Mouse (Mus musculus): Measurements from ENCODE around the gene Rnf182.

Rnf182 gene

DNA sequence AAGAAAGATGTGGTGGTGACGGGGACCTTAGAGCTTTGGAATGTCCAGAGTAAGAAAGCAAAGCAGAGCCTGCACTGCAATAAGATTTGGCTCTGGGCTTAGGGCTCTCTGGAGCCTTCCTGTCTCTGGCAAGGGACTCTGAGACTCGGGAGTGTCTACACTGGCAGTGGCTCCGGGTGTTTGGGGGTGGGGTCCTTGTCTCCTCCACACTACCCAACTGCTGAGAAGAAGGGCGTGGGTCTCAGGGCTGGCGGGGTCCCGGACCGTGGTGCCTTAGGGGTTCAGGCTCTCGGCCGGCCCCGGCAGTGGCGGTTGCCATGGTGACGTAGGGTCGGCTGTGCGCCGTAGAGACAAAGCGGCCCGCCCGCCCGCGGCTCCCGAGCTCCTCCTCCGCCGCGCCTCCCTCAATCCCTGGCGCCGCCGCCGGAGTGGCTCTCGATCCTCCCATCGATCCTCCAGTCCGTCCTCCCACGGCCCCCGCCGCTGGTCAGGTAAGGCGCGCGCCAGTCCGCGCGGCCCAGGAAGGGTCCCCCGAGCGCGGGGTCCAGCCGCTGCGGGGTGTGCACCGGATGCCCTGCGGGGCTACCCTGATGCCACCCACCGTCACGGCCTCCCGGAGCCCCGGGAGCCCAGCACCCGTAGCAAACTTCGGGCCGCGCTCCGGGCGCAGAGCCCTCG is at the start of gene Rnf182:
TSS of gene Rnf182 (plus strand) at position 134 of the 678 bp plus-strand sequence.
- in situ Hi-C loops (cut with MboI, MseI), result no loop called here

DNA sequence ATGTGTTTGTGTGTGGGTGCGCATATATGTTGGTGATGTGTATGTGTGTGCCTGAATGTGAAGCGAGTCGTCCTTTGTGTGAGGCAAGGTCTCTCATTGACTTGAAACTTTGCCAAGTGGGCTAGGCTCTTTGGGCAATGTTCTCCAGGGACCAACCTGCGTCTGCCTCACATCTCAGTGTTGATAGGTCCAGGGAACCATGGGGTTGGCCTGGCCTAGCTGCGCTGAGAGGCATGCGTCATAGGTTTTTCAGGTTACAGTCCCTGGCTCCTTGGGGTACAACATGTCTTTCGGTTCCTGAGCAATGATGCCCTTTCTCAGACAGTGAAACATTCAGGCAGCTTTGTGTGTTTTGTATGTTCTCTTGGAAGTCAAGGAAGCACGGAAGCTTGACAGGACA is 49.3 kb upstream of the Rnf182 start:
- in situ Hi-C loops (cut with MboI, MseI), result no loop called here

DNA sequence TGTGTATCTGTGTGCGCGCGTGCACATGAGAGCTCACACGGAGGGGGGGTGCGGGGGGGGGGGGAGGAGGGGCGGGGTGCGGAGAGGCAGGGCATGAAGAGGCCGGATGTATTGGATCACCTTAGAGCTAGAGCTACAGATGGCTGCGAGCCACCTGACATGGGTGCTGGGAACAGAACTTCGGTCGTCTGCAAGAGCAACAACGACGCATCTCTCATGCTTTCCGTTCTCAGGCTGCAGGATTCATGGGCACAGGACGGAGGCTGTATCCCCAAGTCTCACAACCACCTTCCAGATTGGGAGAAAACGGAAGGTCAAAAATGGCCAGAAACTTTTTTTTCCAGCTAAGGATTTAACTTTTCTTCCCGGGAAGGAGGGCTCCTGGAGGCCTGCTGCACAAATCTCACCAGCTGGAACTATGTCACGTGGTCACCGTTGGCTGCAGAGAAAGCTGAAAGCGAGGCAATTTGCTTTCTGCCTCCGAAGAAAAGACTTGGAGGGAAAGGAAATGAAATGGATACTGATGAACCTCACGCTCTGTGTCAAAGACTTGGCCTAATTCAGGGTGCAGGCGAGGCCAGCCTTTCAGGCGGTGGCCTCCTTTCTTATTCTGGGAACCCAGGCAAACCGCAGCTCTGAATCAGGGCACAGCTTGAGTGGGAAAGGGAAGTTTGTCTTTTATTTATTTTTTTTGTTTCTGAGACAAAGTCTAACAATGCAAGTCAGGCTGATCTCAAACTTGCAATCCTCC is 48.2 kb upstream of the Rnf182 start:
- in situ Hi-C loops (cut with MboI, MseI), result no loop called here

DNA sequence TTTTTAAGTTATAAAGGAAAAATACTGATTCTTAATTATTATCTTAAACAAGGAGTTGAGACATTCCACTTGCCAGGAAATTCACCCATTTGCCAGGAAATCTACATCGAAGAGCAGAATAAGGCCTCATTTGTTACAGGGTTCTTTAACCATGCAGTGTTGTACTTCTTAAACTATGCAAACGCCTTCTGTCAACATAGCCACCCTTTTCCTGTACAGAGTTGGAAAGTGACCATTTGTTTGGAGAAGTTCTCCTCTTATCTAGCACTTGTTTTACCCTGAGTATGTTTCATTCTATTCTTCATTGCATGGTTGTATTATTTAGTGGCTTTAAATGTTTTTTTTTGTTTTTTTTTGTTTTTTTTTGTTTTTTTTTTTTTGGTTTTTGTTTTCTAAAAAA is 41.5 kb upstream of the Rnf182 start:
- in situ Hi-C loops (cut with MboI, MseI), result no loop called here

DNA sequence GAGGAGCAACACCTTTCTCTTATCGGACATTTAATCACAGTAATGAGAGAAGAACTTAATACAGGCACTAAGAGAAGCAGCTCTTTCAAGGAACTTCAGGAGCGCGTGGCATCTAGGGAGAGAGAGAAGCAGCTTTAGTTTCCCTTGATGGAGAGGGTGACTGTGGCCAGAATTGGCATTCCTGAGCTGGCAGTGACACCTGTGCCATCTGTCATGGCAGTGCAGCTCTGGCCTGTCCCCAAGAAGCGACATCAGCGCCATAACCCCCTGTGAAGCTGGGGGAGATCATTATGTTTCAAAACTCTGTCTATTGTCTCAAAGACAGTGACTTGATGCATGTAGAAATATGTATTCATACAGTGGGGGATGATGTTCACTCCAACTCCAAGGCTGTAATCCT is 40.1 kb upstream of the Rnf182 start:
- in situ Hi-C loops (cut with MboI, MseI), result no loop called here

DNA sequence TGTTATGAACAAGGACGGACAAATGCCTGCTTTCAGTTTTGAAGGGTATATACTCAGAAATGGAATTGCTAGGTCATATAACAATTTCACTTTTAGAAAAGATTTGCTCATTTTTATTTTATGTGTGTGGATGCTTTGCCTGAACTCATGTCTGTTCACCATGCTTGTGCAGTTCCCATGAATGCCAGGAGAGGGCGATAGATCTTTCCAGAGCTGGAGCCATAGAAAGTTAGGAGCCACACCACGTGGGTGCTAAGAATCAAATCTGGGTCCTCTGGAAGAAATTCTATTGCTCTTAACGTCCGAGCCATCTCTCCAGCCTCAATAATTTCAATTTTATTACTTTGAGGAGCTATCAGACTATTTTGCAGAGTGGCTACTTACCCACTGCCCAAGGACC is 38.3 kb upstream of the Rnf182 start:
- in situ Hi-C loops (cut with MboI, MseI), result no loop called here

DNA sequence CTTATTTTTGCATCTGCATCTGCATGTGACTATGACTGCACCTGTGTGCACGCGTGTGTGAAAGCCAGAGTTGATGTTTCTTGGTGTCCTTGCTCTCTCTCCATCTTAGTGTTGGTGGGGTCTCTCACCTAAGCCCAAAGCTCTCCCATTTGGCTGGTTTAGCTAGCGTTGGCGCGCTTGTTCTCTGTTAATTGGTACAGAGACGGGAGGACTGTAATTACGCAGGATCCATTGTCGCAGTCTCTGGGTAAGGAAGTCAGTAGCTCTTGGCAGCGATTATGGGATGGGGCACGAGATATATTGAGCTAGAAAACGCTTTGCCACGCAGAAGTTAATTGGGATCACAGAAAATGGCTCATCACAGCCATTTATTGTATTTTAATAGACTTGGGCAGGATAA is 37.7 kb upstream of the Rnf182 start:
- in situ Hi-C loops (cut with MboI, MseI), result no loop called here

DNA sequence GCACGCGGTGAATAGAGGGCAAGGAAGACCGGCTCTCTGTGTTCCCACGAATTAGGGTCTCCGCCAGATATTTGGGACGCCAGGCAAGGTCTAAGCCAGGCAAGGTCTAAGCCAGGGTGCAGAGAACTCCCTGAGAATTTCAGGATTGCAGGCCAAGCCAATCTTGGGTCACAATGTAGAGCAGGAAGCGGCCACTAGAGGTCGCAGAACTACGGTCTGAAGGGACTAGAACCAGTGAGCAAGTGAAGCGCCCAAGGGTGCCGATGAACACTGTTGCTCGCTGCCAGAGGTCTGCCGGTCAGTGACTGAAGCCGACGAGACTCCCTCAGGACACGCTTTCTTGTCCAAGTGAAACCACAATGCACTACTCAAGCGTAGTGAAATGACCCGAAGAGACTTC is 35.8 kb upstream of the Rnf182 start:
- in situ Hi-C loops (cut with MboI, MseI), result no loop called here

GRCm38 (mm10) chr13:43580661-43581060 is 34.8 kb upstream of the Rnf182 start:
- in situ Hi-C loops (cut with MboI, MseI), result no loop called here

DNA sequence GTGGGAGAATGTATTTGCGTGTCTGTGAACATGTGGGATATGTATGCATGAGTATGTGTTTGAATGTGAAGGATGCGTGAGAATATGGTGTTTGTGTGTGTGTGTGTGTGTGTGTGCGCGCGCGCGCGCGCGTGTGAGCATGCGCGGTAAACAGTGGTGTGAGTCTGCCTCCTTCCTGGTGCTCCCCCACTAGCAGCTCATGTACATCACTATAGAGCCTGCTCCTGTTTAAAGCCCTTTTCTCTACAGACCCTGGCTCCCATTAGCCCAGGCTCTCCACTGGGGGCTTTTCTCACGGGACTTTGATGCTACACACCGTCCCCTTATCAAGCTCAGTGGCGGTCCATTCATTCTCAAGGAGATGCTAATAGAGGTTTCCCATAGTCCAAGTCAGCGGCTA is 32.5 kb upstream of the Rnf182 start:
- in situ Hi-C loops (cut with MboI, MseI), result no loop called here

- in situ Hi-C loops (cut with MboI, MseI), result no loop called here
Measured at GRCm38 (mm10) chr13:43583504-43583903, 32.0 kb upstream of the Rnf182 start.

DNA sequence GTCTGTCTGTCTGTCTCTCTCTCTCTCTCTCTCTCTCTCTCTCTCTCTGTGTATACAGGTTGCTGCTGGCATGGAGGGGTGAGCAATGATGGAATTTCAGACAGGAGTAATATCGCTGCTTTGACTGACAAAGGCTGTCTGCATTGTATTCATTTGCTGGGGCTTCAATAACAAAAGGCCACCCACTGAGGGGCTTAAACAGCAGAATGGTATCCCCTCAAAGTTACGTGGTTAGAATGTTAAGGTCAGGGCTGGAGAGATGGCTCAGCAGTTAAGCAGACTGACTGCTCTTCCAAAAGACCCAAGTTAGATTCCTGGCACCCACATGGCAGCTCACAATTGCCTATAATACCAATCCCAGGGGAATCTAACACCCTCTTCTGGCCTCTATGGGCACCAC is 30.2 kb upstream of the Rnf182 start:
- in situ Hi-C loops (cut with MboI, MseI), result no loop called here

DNA sequence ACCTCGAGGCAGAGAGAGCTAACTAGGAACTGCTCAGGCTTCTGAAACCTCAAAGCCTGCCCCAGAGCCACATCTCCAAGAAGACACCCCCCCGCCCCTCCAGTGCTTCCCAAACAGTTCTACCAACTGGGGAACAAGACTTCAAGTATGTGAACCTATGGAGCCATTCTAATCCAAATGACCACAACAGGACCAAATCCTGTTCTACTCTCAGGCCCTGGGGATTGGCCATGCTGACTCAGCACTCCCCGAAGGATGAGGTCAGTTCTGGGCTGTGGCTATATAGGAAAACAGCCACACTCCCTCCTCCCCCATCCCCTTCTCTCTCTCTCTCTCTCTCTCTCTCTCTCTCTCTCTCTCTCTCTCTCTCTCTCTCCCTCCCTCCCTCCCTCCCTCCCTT is 28.5 kb upstream of the Rnf182 start:
- in situ Hi-C loops (cut with MboI, MseI), result no loop called here

DNA sequence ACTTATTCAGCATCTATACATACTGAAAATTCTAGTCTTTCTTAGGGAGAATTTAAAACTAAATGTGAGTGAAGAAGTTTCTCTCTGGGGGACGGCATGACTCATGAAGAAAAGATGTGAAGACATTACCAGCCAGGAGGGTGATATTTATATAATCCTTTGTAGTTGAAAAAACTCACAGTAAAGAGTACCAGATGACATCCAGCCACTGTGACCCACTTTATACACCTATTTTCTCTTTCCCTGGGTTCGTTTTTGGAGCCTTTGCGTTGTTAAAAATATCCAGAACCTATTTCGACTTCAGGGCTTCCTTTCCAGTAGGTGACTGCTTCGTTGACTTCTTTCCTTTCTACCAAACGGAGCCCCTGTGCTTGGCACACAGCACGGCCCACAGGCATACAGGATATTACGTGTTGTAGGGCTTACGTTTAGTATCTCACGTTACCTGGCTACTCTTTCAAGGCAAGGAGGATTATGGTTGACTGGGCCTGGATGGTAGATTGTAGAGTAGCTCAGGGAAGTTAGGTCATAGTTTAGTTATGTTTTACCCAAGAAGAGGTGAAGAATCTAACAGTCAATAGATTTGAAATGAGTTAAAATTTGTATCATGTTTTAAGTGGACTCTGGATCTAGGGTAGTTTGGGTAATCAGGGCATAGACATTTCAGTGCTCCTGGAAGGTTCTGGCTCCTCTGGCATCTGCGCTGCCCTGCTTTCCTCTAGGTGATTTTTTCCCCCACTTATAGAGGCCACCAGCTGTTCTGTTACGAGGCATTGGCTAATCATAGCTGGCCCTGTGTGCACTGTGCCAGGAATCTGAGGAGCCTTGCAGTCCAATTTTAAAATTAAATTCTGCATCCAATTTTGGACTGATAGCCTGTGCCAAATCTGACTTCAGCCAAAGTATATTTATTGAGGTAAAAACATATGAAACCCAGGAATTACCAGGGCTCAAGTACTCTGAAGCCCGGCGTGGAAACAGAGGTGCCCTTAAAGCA is 27.4 kb upstream of the Rnf182 start:
- in situ Hi-C loops (cut with MboI, MseI), result no loop called here

GRCm38 (mm10) chr13:43591828-43592680 is 23.5 kb upstream of the Rnf182 start:
- in situ Hi-C loops (cut with MboI, MseI), result no loop called here

DNA sequence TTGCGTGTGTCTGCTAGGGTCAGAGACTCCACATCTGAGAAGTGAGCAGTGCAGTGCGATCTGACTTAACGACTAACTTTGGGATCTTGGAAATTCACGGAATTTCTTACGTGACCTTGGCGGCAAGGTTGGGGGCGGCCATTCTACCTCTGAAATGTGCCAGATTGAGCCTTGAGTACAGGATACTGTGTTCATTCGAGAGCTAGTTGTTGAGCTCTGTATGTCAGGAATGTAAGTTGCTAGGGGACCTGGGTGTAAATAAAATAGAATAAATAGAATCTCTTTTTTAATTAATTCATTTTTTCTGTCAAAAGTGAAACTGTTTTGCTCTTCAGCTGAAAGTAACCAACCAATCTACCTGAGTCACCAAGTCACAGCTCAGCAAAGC is 22.8 kb upstream of the Rnf182 start:
- in situ Hi-C loops (cut with MboI, MseI), result no loop called here

DNA sequence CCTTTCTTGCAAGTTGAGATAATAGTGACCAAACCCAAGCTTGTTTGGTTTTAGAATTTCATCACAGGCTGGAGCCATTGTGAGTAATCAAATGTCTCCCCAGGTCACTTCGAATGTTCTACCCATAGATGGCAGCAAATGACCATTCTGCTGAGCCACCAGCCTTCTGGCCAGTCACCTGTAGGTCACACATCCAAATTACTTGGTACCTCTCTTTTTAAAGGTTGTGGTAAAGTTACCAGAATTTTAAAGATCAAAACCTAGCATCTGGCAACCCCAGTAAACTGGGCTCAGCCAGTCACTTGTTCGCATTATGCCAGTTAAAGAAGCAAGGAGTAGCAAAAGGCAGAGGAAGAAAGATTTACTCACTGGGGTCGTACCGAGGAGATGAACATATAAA is 19.6 kb upstream of the Rnf182 start:
- in situ Hi-C loops (cut with MboI, MseI), result loop anchor here (5.0 kb wide), 1 partner anchor 121 kb away; no protein-coding TSS in a partner anchor

GRCm38 (mm10) chr13:43600967-43601366 is 14.5 kb upstream of the Rnf182 start:
- in situ Hi-C loops (cut with MboI, MseI), result no loop called here

GRCm38 (mm10) chr13:43602440-43602839 is 13.1 kb upstream of the Rnf182 start:
- in situ Hi-C loops (cut with MboI, MseI), result no loop called here

- in situ Hi-C loops (cut with MboI, MseI), result no loop called here
Measured at GRCm38 (mm10) chr13:43603042-43603441, 12.5 kb upstream of the Rnf182 start.

DNA sequence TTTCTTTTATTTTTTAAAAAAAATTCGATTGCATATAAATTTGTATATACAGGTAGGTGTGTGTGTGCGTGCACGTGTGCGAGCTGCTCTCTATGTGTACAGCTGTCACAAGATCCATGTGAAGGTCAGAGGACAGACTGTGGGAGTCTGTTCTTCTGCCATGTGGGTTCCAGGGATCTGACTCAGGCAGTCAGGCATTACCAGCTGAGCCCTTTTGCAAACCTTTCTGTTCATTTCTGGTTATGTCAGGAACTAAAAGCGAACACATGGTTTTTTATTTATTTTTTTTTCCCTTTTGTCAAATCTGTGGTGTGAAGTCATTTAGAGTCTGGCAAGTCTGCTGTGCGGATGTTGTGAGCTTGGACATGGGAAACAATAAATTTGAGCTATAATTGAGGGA is 6.7 kb upstream of the Rnf182 start:
- in situ Hi-C loops (cut with MboI, MseI), result no loop called here

All from regulatory T cell (primary cell).